Mouse (Mus musculus) neural tube, embryonic 14.5 days (tissue): ENCODE measurements at regions not wholly inside any gene's neighbourhood (a gene's known extent, or its start where the extent isn't known, plus 50 kb on each side); places are given as distances from the start of the nearest gene placed in this dataset.

ENCODE experiments used
- ATAC-seq: fragments of 200-750 bp; cut with Nextera tagmentation; 2 replicates; pipeline ENCODE4 v1.8.0; 2017; ENCODE audit warnings: low read depth, mild to moderate bottlenecking, moderate TSS enrichment, moderate library complexity
- H3K27ac ChIP-seq: fragments of 300-500 bp; sonication (generic); 2 replicates; pipeline ENCODE4 v1.5.1; 2014; ENCODE audit warnings: low read depth, mild to moderate bottlenecking, control low read depth, low read length, moderate library complexity, mixed read lengths
- H3K27me3 ChIP-seq: fragments of 300-500 bp; sonication (generic); 2 replicates; pipeline ENCODE4 v1.6.1; 2014; ENCODE audit warnings: low read length; ENCODE audit not compliant: control insufficient read depth, insufficient read depth
- H3K36me3 ChIP-seq: fragments of 300-500 bp; sonication (generic); 2 replicates; pipeline ENCODE4 v1.6.1; 2014; ENCODE audit warnings: low read length, mixed read lengths; ENCODE audit not compliant: control insufficient read depth, insufficient read depth
- H3K4me1 ChIP-seq: fragments of 300-500 bp; sonication (generic); 2 replicates; pipeline ENCODE4 v1.6.1; 2014; ENCODE audit warnings: low read length; ENCODE audit not compliant: control insufficient read depth, insufficient read depth
- H3K4me2 ChIP-seq: fragments of 300-500 bp; sonication (generic); 2 replicates; pipeline ENCODE4 v1.6.1; 2014; ENCODE audit warnings: mild to moderate bottlenecking, low read depth, low read length, control low read depth
- H3K4me3 ChIP-seq: fragments of 300-500 bp; sonication (generic); 2 replicates; pipeline ENCODE4 v1.5.1; 2014; ENCODE audit warnings: low read depth, low read length, control low read depth, mixed read lengths
- H3K9ac ChIP-seq: fragments of 300-500 bp; sonication (generic); replicated peaks from 2 replicates; pipeline ENCODE4 v1.6.1; 2014; ENCODE audit warnings: low read depth, mild to moderate bottlenecking, control low read depth, low read length, mixed read lengths
- H3K9me3 ChIP-seq: fragments of 300-500 bp; sonication (generic); 2 replicates; pipeline ENCODE4 v1.6.1; 2016; ENCODE audit warnings: low read length; ENCODE audit not compliant: control insufficient read depth
- WGBS: fragments of 180-500 bp; shearing (Covaris S2); extraction: QIAGEN DNeasy Blood & Tissue Kit; methylation state at CpG from one replicate; pipeline ENCODE4 v1.1.7; 2014; 5-methylcytosine and 5-hydroxymethylcytosine counted together

DNA sequence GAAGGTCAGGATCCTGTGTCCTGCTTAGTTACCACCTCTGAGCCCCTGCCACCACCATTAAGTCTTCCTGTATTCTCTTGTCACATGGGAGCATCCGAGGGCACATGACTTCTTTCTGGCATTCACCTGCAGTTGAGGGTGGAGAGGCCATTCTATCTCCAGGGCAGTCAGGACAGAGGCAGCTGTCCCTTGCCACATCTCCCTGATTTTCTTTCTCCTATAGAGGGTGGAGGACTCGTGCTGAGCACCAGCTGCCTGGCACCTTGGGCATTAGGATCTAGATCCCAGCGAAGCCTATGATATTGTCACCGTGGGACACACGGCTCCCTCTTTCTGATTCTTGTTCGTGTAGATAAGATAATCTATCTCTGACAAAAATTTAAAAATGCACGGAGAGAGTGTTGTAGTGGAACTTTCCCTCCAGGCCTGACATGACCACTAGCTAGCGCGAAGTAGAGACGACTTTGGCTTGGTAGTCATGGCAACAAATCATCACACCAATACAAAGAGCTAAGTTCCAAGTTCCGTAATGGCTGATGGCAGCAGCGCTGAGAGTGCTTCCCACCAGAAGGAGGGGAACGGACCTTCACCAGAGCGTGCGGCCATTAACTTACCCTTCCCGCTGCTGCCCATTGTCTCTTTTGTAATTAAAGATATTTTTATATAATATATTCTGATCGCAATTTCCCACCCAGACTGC lies 137.7 kb downstream of the Ipmk start:
- Histone ChIP-seq H3K9me3 (no peaks in the 10 kb centered on the region), H3K27ac (no peak overlapping the region), H3K4me1 (no peaks in the 10 kb centered on the region), H3K4me2 (no peak overlapping the region), H3K27me3 (no peaks in the 10 kb centered on the region), H3K9ac (no peak overlapping the region), H3K4me3 (no peak overlapping the region), H3K36me3 (no peaks in the 10 kb centered on the region)
- ATAC-seq, result no peak
- WGBS, result 53% methylated on average over 17 of the region's 17 CpGs

DNA sequence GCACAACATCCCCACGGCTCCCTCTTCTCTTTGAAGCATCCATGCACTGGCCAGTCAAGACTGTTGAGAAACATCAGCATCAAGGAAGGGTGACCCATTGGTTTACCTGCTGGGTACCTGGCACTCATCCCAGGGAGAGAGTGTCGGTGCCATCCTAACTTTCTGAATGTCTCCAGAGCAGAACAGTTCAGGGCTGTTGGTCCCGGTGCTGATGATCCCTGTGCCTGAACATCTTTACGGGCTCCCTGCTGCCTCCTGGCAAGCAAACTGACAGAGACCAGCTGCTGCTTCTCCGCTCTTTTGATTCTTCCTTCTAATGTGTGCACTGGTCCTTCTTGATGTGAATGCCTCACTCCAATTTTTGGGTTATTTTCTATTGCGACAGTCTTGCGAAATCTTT lies 142.2 kb downstream of the Ipmk start:
- no peak for ATAC-seq
- H3K9ac ChIP-seq, result no peak overlapping the region
- H3K4me2 ChIP-seq, result no peak overlapping the region
- H3K4me1 ChIP-seq, result no peaks in the 10 kb centered on the region
- H3K27ac ChIP-seq, result no peak overlapping the region
- WGBS, result 82% methylated on average over 7 of the region's 7 CpGs
- no peak overlapping the region for H3K4me3 ChIP-seq
- no peaks in the 10 kb centered on the region for H3K9me3 ChIP-seq
- H3K27me3 ChIP-seq, result no peaks in the 10 kb centered on the region
- no peaks in the 10 kb centered on the region for H3K36me3 ChIP-seq

DNA sequence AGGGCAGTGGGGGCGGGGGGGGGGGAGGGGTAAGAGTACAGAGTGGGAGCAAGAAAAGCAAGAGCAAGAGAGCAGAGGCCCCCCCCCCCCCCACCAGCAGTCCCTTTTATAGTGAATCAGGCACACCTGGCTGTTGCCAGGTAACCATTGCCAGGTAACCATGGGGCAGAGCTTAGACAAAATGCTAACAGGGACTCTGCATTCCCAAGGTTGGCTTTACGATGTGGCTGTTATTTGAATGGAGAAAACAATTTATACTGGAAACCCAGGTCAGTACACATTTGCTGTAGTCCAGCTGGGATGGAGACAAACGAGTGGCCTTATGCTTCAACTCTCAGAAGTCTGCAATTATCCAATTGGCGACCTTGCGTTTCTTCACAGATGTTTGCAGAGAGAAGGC lies 154.5 kb downstream of the Ipmk start:
- H3K9me3 ChIP-seq, result no peaks in the 10 kb centered on the region
- WGBS, result 42% methylated on average over 4 of the region's 5 CpGs
- no peaks in the 10 kb centered on the region for H3K4me1 ChIP-seq
- no peak overlapping the region for H3K9ac ChIP-seq
- no peaks in the 10 kb centered on the region for H3K36me3 ChIP-seq
- H3K27ac ChIP-seq, result no peak overlapping the region
- no peaks in the 10 kb centered on the region for H3K27me3 ChIP-seq
- no peak for ATAC-seq
- no peak overlapping the region for H3K4me3 ChIP-seq
- no peak overlapping the region for H3K4me2 ChIP-seq

DNA sequence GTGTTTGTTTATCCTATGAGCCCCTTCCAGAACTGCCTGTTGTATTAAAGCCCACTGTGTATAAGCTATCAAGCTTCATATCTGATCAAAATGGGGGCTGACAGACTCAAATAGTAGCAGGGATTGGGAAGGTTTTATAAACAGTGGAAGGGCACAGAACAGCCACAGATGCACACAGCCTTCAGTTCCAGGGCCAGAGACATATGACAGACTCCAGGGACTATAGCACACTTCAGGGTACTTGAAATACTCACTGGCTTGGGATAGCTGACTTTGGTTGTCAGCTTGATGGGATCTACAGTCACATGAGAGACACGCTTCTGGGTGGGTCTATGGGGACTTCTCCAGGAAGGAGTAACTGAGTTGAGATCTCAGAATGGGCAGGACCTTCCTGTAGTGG lies 156.7 kb downstream of the Ipmk start:
- Histone ChIP-seq H3K27me3 (no peaks in the 10 kb centered on the region), H3K4me2 (no peak overlapping the region), H3K4me3 (no peak overlapping the region), H3K27ac (no peak overlapping the region), H3K4me1 (no peaks in the 10 kb centered on the region), H3K9me3 (no peaks in the 10 kb centered on the region), H3K9ac (no peak overlapping the region), H3K36me3 (no peaks in the 10 kb centered on the region)
- ATAC-seq, result no peak
- 91% methylated on average over 1 of the region's 1 CpGs for WGBS

DNA sequence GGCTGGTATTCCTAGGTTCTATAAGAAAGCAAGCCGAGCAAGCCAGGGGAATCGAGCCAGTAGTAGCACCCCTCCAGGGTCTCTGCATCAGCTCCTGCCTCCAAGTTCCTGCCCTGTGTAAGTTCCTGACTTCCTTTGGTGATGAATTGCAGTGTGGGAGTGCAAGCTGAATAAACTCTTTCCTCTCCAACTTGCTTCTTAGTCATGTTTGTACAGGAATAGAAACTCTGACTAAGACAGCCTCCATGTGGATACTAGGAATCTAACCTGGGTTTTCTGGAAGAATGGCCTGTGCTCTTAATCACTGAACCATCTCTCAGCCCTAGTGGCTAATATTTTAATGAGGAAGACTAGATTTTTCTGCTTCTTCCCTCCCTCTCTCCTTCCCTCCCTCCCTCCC lies 177.7 kb downstream of the Ipmk start:
- H3K36me3 ChIP-seq, result no peaks in the 10 kb centered on the region
- no peak for ATAC-seq
- H3K4me1 ChIP-seq, result no peaks in the 10 kb centered on the region
- no peaks in the 10 kb centered on the region for H3K9me3 ChIP-seq
- no peak overlapping the region for H3K4me2 ChIP-seq
- 89% methylated on average over 2 of the region's 2 CpGs for WGBS
- H3K27ac ChIP-seq, result no peak overlapping the region
- H3K27me3 ChIP-seq, result no peaks in the 10 kb centered on the region
- H3K4me3 ChIP-seq, result no peak overlapping the region
- H3K9ac ChIP-seq, result no peak overlapping the region

DNA sequence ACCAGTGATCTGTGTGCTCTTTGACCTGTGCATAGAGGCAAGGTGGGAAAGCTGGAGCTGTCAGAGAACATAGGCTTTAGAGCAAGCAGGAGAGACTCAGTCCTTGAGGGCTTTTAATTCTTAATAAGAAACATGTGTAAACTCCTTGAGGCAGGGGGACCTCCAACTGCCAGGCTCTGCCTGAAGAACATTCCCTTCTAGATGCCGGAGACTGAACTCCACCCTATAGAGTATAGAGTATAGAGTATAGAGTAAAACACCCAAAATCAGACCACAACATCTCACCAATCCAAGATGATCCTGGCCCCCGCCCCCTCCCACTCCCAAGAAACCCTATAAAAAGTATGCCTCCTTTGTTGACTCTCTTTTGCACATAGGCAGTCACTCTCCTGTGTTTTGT lies 186.2 kb downstream of the Ipmk start:
- no peak for ATAC-seq

DNA sequence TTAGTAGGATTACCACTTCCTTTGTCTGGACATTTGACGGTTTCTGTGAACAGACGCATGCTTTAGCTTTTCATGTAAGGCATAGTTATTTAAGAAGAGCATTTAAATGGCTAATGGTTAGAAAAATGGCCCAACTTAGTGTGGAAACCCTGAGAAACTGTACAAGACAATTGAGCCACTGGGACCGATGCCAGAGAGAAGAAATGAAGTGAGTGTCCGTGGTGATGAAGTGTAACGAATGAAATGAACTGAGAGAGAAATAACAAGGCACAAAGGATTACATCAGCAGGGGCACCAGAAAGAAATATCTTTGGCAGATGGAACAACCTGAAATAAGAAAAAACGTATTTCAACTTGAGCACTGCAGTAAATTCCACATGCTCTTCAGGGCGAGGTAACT lies 197.9 kb downstream of the Ipmk start:
- ATAC-seq, result no peak
- H3K27ac ChIP-seq, result no peak overlapping the region
- no peaks in the 10 kb centered on the region for H3K9me3 ChIP-seq
- no peak overlapping the region for H3K4me2 ChIP-seq
- H3K4me1 ChIP-seq, result no peaks in the 10 kb centered on the region
- no peaks in the 10 kb centered on the region for H3K36me3 ChIP-seq
- no peak overlapping the region for H3K4me3 ChIP-seq
- H3K27me3 ChIP-seq, result no peaks in the 10 kb centered on the region
- H3K9ac ChIP-seq, result no peak overlapping the region
- 71% methylated on average over 7 of the region's 7 CpGs for WGBS

More for the DNA sequence above, 186.2 kb downstream of the Ipmk start:
- Histone ChIP-seq H3K4me2 (no peak overlapping the region), H3K9ac (no peak overlapping the region), H3K36me3 (no peaks in the 10 kb centered on the region), H3K4me1 (no peaks in the 10 kb centered on the region), H3K27ac (no peak overlapping the region), H3K9me3 (no peaks in the 10 kb centered on the region), H3K27me3 (no peaks in the 10 kb centered on the region), H3K4me3 (no peak overlapping the region)
- 97% methylated on average over 2 of the region's 2 CpGs for WGBS

DNA sequence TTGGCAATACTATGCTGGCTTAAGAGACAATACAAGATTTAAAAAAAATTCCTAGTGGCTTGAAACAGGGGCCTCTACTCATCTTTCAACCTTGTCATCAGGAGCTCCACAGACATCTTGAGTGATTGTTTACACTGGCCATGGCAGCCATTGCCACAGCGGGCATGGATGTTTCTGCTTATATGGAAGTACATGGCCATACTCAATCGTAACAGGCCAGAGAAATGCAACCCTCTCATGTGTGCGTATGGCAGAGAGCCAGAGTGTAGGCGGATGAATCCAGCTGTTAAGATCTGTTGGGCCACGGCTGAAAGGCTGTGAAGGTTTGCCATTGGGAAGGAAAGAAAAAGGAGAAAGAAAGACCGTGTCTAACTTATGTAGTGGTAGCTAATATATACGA lies 198.9 kb downstream of the Ipmk start:
- no peaks in the 10 kb centered on the region for H3K9me3 ChIP-seq
- WGBS, result 86% methylated on average over 7 of the region's 7 CpGs

DNA sequence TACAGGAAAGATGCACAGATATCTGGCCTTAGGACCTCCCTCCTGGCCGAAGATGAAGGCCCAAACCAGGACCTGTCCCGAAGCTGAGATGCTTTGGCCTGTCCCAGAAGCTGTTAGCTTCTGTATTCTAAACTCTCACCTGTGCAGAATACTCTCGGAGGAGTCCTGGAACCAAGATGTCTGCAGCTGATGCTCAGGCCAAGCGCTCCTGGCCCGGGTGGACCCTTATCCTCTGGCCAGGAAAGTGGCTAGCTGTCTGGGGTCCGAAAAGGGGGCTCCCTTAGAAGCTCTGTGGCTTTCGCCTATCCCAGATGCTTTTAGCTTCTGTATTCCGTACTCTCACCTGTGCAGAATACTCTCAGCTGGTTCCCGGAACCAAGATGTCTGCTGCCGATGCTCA lies 236.2 kb downstream of the Ipmk start:
- no peak overlapping the region for H3K4me3 ChIP-seq
- ATAC-seq, result no peak
- H3K4me2 ChIP-seq, result no peak overlapping the region
- H3K9ac ChIP-seq, result no peak overlapping the region
- H3K36me3 ChIP-seq, result no peaks in the 10 kb centered on the region
- H3K4me1 ChIP-seq, result no peaks in the 10 kb centered on the region
- 96% methylated on average over 10 of the region's 10 CpGs for WGBS
- no peak overlapping the region for H3K27ac ChIP-seq
- no peaks in the 10 kb centered on the region for H3K9me3 ChIP-seq
- no peaks in the 10 kb centered on the region for H3K27me3 ChIP-seq

More for the DNA sequence above, 198.9 kb downstream of the Ipmk start:
- no peaks in the 10 kb centered on the region for H3K27me3 ChIP-seq
- no peak overlapping the region for H3K4me3 ChIP-seq
- no peak for ATAC-seq
- no peak overlapping the region for H3K9ac ChIP-seq
- no peaks in the 10 kb centered on the region for H3K4me1 ChIP-seq
- H3K27ac ChIP-seq, result no peak overlapping the region
- no peak overlapping the region for H3K4me2 ChIP-seq
- no peaks in the 10 kb centered on the region for H3K36me3 ChIP-seq
